Mouse (Mus musculus) heart, adult 2 months (tissue): Measurements from ENCODE around the gene Upp2.

ENCODE experiments used
- CTCF ChIP-seq: fragments of 200-600 bp; IDR thresholded peaks from 2 replicates; pipeline ENCODE4 v1.8.1; 2022; ENCODE audit warnings: antibody characterized with exemption, mild to moderate bottlenecking, moderate library complexity
- EP300 ChIP-seq: fragments of 200-500 bp; IDR thresholded peaks from 2 replicates; pipeline ENCODE4 v1.6.1; 2011; ENCODE audit warnings: low read depth, low read length, control low read depth; ENCODE audit not compliant: insufficient read depth

- no peak for TF ChIP-seq CTCF
- TF ChIP-seq EP300, result no peak
Measured at GRCm38 (mm10) chr2:58603379-58603778, 36.3 kb downstream of the Upp2 start.
